Mouse (Mus musculus): ENCODE results near the gene Zfp668.

Zfp668 gene

DNA sequence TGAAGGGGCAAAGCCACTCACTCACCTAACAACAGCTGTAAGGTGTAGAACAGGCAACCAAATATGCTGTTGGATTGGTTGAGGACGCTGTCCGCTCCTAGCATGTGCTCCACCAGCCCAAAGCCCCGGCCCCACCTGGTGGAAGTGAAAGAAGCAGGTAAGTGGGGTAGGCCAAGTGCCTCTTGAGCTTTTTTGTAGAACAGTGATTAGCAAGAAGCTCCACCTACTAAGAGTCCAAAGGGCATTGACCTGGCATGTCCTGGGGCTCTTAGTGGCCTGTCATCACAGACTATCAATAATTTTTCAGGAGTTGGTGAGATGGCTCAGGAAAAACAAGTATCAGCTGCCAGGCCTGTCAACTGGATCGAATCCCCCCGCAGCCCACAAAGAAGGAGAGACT lies 17.9 kb upstream of the Zfp668 start:
- DNase-seq (ENCODE audit: low spot score): no peak

DNA sequence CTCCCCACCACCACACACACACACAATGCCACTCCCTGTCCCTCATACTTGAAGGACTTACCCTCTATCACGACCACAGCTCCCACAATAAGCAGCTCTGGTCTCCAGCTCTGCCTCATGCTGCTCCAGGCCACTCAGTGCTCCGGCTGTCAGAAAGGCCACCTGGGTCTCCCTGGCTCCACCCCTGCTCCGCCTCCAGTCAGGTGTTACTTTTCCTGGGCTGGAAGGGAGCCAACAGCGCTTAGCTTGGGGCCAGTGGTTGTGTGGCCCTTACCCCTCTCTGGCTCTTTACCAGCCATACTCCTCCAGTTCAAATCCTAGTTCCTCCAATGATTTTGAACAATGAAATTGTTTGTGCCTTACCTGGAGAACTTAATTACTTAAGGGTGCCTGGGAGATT lies 14.2 kb upstream of the Zfp668 start, which contains the start of gene Prss53:
Gene Prss53 (minus strand): TSS at position 173 of the 400 bp plus-strand sequence.
- no peak for DNase-seq (ENCODE audit: low spot score)

DNA sequence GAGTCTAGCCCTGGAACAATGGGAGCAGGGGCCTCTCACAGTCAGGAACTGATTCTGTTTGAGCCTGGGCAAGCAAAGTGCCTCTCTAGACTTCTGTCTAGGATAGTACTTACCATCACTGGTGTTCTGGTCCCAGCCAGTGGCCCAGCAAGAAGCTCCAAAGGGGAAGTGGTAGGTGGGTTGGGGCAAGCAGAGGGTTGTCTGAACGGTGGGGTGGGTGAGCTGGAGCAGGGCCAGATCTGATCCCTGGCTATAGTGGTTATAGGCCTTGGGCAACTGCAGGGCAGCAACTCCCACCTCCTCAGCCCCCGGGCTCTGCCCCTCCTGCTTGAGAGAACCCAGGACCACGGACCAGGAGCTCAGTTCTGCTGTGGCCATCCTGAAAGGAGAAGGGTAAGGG lies 12.2 kb upstream of the Zfp668 start:
- DNase-seq (ENCODE audit: low spot score): no peak

DNA sequence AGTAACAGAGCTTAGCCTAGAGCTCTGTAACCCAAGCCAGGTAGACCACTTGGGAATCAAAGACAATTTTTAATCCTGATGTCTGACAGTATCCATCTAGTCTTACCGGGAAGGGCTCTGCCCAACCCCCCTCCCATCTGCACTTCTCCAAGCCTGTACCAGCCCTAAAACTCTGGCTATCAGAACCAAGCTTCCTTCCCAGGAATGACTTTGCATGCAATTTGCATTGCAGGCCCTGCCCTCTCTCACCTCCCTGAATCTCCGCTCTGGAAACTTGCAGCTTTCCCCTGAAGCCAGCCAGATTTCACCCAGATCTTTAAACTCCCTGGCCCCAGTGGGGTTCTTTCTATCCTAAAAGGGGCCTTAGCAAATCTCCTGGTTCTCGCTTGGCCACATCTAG lies 11.2 kb upstream of the Zfp668 start:
- no peak for DNase-seq (ENCODE audit: low spot score)

DNA sequence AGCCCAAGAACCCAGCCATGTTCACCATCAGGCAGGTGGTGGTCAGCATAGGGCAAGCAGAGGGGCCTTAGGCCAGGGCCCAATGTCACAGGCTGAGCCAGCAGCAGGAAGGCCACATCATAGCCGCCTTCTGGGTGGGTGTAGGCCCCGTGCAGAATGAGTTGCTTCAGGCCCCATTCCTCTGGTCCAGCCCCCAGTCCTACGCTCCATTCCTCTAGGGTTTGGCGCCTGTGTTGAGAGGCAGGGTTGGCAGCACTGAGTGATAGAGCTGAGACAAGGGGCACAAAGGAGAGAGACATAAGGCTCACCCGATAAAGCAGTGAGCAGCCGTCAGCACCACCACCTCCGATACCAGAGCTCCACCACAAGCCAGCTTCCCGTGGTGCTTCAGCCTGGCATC lies 10.6 kb upstream of the Zfp668 start:
- no peak for DNase-seq (ENCODE audit: low spot score)

DNA sequence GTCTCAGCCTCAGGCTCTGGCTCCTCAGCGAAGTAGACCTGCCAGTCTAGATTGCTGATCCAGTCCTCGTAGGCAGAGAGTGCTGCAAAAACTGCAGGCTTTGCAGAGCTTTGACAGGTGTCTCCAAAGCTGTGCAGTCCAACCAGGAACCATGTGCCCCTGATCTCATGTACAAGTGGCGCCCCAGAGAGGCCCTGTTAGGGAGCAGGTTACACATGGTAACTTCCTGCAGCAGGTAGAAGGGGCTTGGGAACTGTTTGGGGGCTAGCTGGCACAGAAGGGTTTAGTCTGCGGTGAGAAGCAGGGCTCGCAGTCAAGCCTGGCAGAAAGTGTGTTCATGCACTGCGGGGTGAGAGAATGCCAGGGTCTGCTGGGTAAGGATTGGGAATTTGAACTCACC lies 9.9 kb upstream of the Zfp668 start:
- DNase-seq (ENCODE audit: low spot score): no peak

DNA sequence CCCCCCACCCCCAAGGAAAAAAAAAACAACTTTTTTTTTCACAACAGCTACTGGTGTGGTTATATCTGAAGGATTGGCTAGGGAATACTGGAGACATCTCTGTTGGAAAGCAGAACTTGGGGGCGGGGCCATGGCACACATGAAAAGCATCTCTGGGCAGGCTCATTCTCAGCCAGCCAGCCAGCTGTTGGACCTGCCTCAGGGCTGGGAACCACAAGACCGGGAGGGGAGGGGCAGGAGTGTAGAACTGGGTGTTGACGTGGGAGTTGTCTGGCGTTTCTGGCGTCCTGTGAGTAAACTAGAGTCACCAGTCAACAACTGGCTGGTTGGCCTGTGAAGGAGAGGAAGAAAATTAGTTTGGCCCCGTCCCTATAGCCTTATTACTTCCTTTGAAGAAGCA lies 9.3 kb upstream of the Zfp668 start:
- DNase-seq (ENCODE audit: low spot score): no peak

DNA sequence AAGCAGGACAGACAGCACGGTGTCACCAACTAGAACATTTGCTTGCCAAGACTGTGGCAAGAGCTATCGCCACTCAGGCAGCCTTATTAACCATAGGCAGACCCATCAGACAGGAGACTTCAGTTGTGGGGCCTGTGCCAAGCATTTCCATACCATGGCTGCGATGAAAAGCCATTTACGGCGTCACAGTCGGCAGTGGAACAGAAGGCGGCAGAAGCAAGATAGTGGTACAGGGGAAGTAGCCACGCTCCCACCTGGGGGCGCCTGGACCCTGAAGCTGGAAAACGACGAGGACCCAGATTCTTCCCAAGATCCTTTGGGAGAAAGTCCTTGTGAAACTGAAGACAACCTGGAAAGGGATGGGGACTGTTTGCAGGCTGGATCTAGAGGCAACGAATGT lies 3.8 kb upstream of the Zfp668 start:
- DNase-seq (ENCODE audit: low spot score): no peak

DNA sequence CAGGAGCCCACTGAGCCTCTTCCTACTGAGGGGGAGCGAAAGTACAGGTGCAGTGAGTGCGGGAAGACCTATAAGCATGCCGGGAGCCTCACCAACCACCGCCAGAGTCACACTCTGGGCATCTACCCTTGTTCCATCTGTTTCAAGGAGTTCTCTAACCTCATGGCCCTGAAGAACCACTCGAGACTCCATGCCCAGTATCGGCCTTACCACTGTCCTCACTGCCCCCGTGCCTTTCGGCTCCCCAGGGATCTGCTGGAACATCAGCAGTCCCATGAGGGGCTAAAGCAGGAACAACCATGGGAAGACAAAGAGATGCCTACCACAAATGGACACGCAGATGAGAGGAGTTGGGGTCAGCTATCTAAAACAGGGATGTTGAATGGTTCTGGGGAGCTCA lies 2.7 kb upstream of the Zfp668 start:
- DNase-seq (ENCODE audit: low spot score): no peak

DNA sequence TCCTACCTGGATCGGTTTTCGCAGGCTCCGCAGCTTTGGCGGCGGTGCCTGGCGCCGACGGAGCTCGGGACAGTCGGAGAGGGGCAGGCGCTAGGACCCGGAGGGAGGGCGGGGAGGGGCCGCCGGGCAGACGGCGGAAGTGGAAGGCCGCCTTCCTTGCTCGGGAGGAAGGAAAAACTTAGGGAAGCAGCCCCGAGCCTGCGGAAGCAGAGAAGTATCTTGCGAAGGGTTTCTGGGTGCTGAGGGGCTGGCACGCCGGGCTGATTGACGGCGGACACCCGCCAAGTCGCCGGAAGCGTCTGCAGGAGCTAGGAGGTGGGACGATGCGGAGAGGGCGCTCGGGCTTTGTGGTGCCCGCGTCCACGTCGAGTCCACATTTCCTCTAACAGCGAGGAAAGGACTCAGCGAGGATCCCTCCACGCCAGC lies 574 bp downstream of the Zfp668 start, which contains the start of gene Zfp646:
Gene Zfp646 (plus strand): TSS at position 181 of the 426 bp plus-strand sequence.
- DNase-seq (ENCODE audit: low spot score): peak; percentile 81

DNA sequence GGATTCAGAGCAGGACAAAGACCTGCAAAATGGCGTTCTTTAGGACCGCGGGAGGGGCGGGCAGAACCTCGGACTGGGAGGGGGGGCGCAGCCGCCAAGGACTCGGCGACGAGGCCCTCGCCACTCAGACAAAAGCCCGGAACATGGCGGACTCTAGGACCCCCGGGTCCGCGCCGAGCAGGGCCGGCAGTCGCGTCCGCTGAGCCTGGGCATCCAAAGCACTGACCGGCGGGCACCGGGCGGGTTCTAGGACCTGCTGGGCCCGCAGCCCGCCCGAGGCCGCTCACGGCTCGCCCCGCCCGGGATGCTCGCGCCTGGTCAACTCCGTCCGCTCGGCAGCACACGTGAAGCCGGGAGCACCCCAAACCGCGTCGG lies 1.0 kb downstream of the Zfp668 start:
- DNase-seq (ENCODE audit: low spot score): peak; percentile 95

DNA sequence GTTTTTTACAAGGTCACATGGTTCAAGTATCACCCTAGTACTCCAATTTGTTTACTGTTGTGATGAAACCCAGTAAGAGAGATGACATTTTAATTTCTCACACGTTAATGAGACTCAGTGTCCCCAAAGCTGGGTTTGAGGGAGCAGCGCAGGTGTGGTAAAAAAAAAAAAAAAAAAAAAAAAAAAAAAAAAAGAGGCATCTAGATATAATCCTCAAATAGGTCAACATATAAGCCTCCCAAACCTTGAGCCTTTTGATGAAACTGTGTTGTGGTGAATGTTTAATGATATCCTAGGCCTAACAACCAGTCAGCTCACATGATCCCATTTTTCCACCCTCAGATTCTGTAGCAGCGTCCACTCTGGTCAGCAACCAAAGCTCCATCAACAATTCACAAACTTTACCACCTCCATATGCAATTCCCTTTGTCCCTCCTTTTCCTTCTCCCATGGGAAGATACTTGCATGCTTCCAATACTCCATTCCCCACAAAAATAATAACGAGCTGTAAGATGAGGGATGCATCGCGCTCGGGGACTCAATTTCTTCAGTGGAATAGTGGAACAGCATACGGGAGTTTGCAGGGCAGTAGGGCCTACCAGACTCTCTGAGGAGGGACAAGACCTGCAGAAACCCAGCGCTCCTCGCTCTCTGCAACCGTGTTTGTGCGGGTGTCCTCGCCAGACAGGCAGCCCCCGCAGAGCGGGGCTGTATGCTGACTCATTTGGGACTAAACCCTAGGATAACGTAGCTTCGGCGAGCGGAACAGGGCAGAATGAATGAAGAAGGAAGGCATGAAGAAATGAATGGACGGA lies 1.6 kb downstream of the Zfp668 start:
- no peak for DNase-seq (ENCODE audit: low spot score)

DNA sequence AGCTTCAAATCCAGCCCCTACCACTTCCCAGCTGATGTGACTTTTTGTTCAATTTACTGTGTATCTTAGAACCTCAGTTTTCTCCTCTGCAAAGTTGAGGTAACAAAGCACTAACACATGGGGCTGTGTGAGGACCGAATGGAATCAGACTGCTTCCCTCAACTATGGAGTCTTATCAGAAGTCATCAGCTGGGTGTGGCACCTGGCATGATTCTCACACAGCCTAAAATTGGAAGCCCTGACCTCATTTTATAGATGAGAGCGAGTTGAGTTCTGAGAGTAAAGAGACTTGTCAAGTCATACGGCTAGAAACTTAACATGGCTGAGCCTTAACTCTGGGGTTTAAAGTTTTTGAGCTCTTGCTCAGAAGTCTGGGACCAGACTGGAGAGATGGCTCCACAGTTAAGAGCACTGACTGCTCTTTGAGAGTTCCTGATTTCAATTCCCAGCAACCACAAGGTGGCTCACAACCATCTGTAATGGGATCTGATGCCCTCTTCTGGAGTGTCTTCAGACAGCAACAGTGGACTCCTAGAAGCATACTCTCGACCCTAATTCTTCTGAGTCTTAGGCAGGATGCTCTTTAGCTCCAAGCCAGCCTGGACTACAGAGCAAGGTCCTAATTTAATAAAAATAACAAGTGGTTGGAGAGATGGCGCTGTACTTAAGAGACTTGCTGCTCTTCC lies 6.3 kb downstream of the Zfp668 start:
- DNase-seq (ENCODE audit: low spot score): no peak

DNA sequence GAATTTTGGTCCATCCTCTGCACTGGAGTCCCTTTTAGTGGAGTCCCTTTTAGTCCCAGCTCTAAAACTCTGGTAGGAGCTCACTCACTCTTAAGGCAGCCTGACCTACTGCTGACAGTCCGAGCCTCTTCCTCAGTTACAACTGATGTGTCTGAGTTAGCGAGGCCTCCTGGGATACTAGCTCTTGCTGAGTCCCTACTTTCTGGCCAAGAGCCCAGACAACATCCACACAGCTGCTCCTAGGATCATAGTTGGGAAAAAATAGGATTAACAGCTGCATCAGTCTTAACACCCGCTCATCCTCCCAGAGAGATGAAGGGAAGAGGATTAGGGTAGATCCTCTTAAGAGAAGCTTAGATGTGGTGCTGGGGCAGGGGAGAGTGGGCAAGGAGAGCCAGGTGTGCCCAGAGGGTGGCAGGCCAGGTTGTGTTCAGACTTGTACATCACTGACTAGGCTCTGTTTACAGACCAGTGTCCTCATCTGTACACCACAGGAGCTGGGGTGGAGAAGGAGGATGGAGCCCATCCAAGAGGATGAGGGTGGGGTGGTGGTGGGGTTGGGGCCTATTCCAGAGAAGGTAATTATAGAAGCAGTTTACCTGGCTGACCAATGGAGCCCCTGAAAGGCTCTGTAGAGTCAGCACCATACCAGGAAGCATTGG lies 7.3 kb downstream of the Zfp668 start:
- DNase-seq (ENCODE audit: low spot score): no peak

DNA sequence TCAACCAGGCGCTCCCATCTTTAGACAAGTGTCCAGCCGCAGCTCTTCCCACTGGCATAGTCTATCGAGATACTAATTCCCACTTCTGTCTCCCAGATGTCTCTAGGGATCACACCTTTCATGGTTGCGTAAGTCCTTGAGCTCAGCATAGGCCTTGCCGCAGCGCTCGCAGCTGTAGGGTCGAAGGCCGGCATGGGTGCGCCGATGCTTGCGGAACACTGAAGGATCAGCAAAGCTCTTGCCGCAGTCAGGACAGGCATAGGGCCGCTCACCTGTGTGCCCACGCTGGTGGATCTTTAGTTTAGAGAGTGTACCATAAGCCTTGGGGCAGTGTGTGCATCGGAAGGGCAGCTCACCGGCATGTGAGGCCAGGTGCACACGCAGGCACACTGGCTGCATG lies 9.0 kb downstream of the Zfp668 start:
- DNase-seq (ENCODE audit: low spot score): no peak

DNA sequence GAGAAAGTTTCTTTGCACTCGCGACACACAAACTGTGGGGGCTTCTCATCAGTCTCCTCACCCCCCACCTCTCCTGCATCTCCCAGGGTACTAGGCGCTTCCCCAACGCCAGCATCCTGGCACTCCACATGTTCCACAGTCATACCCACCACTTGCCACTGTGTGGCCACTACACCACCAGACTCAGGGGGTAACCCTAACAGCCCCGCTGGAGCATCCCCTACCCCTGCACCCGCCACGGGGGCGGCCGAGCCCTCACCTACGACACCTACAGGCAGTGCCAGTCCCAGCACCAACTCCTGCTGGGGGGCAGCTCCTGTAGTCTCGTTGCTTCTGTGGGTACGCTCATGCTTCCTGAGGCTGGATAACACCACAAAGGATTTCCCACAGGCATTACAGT lies 10.2 kb downstream of the Zfp668 start:
- DNase-seq (ENCODE audit: low spot score): no peak

DNA sequence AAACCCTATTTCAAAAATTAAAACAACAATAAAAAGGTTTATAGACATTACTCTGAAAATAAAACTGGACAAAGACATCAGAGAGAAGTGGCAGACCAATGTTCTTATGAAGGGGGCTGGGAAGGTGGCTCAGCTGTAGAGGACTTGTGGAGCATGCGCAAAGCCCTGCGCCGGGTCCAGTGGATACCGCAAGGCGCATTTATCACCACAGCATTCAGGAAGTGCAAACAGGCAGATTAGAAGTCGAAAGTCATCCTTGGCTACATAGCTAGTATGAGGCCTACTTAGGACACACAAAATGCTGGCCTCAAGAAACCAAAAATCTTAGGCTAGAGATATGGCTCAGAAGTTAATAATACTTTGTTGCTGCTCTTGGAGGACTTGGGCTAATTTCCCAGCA lies 18.4 kb downstream of the Zfp668 start:
- DNase-seq (ENCODE audit: low spot score): no peak

DNA sequence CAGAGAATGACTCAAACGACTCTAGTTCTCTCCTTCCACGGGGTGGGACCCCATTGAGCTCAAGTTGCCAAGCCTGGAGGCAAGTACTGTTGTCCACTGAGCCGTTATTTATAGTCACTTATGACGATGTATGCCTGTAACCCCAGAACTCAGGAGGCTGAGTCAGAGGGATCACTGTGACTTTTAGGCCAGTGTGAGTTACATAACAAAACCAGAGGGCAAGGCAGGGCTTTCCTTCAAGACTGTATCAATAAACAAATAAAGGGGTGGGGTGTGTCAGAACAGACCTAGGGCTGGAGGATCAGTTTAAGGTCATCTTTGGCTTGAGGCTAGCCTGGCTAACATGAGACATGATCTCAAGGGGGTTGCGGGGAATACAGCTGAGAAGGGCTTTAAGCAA lies 25.7 kb downstream of the Zfp668 start:
- DNase-seq (ENCODE audit: low spot score): no peak

DNA sequence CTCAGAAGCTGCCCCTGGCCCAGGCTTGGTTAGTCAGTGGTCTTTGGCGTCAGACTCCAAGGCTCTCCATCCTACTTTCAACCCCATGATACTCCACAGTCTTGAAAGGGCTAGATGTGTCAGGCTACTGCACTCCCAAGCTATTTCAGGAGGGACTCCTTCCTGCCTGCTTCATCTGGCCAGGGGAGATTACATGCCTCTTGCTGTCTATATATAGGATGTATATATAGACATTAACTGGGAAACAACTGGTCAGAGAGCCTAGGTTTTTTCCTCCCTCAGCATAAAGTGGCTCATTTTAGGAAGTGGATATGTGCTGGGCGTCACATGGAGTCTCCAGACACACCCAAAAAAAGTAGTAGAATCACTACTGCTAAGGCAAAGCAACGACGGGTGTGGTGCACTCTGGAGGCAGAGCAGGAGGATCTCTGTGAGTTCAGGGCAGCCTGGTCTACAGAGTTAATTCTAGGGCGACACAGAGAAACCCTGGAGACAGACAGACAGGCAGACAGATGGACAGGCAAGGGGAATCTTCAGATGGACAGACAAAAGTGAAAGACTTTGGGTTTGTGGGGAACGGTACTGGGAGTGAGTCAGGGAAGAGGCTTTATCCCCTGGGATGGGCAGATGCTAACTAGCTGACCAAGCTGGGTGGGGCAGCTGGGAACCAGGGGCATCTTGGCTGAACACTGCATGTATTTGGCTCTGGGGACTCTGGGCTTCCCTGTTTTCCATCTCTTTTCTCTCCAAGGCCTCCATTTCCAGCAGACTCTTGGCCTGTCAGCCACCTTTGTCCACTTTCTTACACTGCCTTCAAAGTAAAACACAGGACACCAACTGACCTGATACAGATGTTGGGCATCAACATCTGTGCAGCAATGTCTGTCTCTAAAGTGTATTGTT lies 26.4 kb downstream of the Zfp668 start:
- no peak for DNase-seq (ENCODE audit: low spot score)

DNA sequence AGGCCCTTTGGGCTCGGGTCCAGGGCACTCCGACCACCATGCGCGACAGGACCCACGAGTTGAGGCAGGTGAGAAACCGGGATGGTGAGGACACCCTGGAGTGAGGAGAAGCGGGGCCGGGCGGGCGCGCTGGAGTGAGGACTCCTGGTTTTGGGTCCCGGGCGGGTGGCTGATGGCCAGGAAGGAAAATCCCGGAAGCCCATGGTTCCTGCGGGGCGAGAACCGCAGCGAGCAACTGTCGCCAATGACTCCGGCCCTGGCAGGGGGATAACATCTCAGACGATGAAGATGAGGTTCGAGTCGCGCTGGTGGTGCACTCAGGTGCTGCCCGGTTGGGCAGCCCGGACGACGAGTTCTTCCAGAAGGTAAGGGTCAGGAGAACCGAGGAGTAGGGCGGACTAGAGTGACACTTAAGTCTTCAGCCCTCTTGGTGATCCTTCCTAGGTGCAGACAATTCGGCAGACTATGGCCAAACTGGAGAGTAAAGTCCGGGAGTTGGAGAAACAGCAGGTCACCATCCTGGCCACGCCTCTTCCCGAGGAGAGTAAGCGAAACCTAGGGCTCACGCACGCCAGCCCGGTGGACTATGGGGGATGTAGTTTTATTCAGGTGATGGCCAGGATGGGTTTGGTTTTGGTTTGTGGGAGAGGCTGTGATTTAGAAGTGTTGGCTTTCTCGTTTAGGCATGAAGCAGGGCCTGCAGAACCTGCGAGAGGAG lies 34.5 kb downstream of the Zfp668 start:
- DNase-seq (ENCODE audit: low spot score): peak; percentile 90

DNA sequence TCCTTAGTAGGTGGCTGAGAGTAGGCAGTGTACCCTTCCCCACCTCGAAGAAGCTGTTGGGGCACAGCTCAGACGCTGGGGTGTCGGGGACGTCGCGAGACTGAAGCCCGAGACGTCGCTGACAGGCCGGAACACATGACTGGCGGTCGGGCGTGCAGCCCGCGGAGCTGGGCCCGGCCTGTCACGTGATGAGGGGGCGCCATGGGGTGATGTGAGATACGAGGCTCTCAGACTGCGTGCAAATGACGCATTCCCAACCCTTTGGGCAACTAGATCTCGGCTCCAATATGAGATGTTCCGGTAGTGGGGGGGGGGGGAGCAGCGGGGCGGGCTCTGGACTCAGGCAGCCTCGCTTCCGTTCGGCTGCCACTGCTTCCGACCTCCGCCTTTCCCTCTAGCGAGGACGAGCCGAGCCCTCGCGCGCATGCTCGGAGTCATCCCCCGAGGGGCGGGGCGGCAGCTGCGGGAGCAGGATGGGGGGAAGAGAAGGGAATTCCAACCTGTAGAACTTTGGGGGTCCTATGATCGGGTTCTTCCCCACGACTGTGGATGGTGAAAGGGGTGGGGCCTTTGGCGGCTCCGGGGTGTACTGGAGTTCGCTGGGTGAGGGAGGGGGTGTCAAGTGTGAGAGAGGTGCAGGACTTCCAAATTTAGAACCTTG lies 35.2 kb downstream of the Zfp668 start:
- peak; percentile 93 for DNase-seq (ENCODE audit: low spot score)

All from embryo, embryonic 10 days (tissue).